Mouse (Mus musculus) heart, postnatal 0 days (tissue): ENCODE results near the gene Ankrd44. TPM values are rescaled to one million over a fixed set of nuclear protein-coding genes. Genes with fewer than 3 reads are reported as not detected.
A peak's percentile ranks its signal among the peaks of the same experiment; 100 is the strongest.

ENCODE experiments used
- ATAC-seq: fragments of 200-750 bp; cut with Nextera tagmentation; 2 replicates; pipeline ENCODE4 v1.8.0; 2017; ENCODE audit warnings: low read depth, moderate number of reproducible peaks, moderate library complexity; ENCODE audit not compliant: insufficient read depth
- DNase-seq: peaks from one replicate; pipeline ENCODE4 v3.0.0-alpha.2; 2016; ENCODE audit warnings: low spot score
- H3K27ac ChIP-seq: fragments of 300-500 bp; sonication (generic); 2 replicates; pipeline ENCODE4 v1.5.1; 2014; ENCODE audit warnings: low read depth, mild to moderate bottlenecking
- H3K27me3 ChIP-seq: fragments of 300-500 bp; sonication (generic); 2 replicates; pipeline ENCODE4 v1.6.1; 2014; ENCODE audit warnings: low read length, mixed read lengths; ENCODE audit not compliant: control insufficient read depth, insufficient read depth
- H3K36me3 ChIP-seq: fragments of 300-500 bp; sonication (generic); replicated peaks from 2 replicates; pipeline ENCODE4 v1.6.1; 2014; ENCODE audit warnings: low read length, mixed read lengths; ENCODE audit not compliant: control insufficient read depth, insufficient read depth
- H3K4me1 ChIP-seq: fragments of 300-500 bp; sonication (generic); 2 replicates; pipeline ENCODE4 v1.6.1; 2014; ENCODE audit warnings: antibody characterized with exemption; ENCODE audit not compliant: control insufficient read depth, insufficient read depth
- H3K4me2 ChIP-seq: fragments of 300-500 bp; sonication (generic); 2 replicates; pipeline ENCODE4 v1.6.1; 2014; ENCODE audit warnings: low read depth, mild to moderate bottlenecking, low read length, moderate library complexity
- H3K4me3 ChIP-seq: fragments of 300-500 bp; sonication (generic); 2 replicates; pipeline ENCODE4 v1.5.1; 2014; ENCODE audit warnings: low read depth, low read length
- H3K9ac ChIP-seq: fragments of 300-500 bp; sonication (generic); replicated peaks from 2 replicates; pipeline ENCODE4 v1.6.1; 2014; ENCODE audit warnings: low read depth, low read length, mixed read lengths
- H3K9me3 ChIP-seq: fragments of 300-500 bp; sonication (generic); replicated peaks from 2 replicates; pipeline ENCODE4 v1.6.1; 2016; ENCODE audit warnings: low read length; ENCODE audit not compliant: control insufficient read depth
- CTCF ChIP-seq: IDR thresholded peaks from 2 replicates; pipeline ENCODE4 v1.5.1; 2016; ENCODE audit warnings: antibody characterized with exemption, control low read depth, low read depth
- EP300 ChIP-seq: IDR thresholded peaks from 2 replicates; pipeline ENCODE4 v1.6.1; 2016; ENCODE audit warnings: antibody characterized with exemption, low read depth
- WGBS: fragments of 180-500 bp; shearing (Covaris S2); extraction: QIAGEN DNeasy Blood & Tissue Kit; methylation state at CpG from one replicate; pipeline ENCODE4 v1.1.7; 2014; 5-methylcytosine and 5-hydroxymethylcytosine counted together
- polyA plus RNA-seq: library from polyadenylated mRNA; unstranded; fragments of >200 nt; fragmentation: Nextera tagmentation; extraction: Ambion mirVana; gene quantifications from 2 replicates; pipeline ENCODE4 v1.2.1, GENCODE M21; 2015
- total RNA-seq: library from RNA; depleted of rRNA; stranded (reverse); fragments of >200 nt; gene quantifications from 2 replicates; pipeline ENCODE4 v1.2.3, GENCODE M21; 2014; ENCODE audit warnings: low replicate concordance

Ankrd44 gene
- total and polyA plus RNA-seq, 2 experiments from 2014 or later, result 3.3 to 9.6 TPM

DNA sequence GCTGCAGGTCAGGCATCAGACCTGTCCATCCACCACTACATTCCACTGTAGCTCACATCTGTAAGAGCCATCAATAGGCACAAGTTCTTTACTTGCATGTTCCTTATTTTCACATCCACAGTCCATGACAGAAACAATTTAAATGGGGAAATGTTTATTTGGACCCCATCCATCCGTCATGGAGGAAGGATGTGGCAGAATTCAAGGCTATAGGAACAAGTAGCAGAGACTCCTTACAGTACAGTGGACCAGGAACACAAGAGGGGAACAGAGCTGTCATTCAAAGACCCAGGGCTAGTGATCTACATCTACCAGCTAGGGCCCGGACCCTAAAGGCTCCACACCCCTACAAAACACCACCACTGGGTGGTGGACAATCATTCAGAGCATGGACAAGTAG lies 55.6 kb downstream of the Ankrd44 start:
- 90% methylated on average over 2 of the region's 2 CpGs for WGBS
- H3K27ac ChIP-seq, result no peak overlapping the region
- no peak overlapping the region for H3K4me3 ChIP-seq
- no peaks in the 10 kb centered on the region for H3K9me3 ChIP-seq
- DNase-seq (no peak), ATAC-seq (no peak)
- H3K9ac ChIP-seq, result no peak overlapping the region
- no peak overlapping the region for H3K4me2 ChIP-seq
- no peaks in the 10 kb centered on the region for H3K36me3 ChIP-seq
- TF ChIP-seq CTCF (no peak), EP300 (no peak)
- H3K27me3 ChIP-seq, result no peaks in the 10 kb centered on the region
- H3K4me1 ChIP-seq, result peaks cover 6% of the 10 kb centered on the region

DNA sequence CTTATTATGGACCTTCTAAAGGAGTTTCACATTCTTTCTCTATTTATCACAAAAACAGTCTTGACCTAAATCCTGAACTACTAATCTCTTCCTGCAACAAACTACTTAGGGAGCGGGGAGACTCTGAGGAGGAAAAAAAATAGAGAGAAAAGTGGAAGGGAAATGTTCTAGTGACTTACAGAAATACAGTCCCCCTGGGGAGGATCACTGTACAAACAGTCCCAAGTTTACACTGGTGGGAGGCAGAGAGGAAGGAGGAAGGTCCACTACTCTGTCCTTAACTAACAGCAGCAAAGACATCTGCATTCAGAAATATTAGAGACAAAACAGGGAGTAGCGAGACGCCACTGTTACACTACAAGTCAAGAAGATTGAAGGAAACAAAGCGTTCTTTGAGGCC lies 59.0 kb downstream of the Ankrd44 start:
- Histone ChIP-seq H3K4me2 (no peak overlapping the region), H3K27ac (peak overlapping the region; percentile 67), H3K27me3 (no peaks in the 10 kb centered on the region), H3K4me1 (peaks cover 6% of the 10 kb centered on the region), H3K9me3 (no peaks in the 10 kb centered on the region), H3K9ac (no peak overlapping the region), H3K4me3 (no peak overlapping the region), H3K36me3 (no peaks in the 10 kb centered on the region)
- DNase-seq, result peak; percentile 28
- TF ChIP-seq CTCF, result no peak
- TF ChIP-seq EP300, result no peak
- 53% methylated on average over 4 of the region's 4 CpGs for WGBS
- no peak for ATAC-seq

DNA sequence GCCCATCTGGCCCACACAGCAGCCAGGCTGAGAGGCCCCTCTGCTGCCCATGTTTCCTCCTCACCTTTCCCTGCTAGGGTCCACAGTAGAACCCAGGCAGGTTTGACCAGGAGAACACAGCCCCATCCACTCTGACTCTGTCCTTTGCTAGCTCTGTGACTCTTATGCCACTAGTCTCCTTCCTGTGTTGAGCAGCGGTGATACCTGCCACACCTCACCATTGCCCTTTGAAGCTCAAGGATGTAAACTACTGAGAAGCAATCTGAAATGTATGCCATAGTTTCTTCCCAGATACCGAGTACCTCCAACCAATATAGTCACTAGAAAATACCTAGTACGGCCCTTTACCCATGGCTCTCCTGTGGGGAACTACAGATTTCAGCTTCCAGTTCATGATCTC lies 60.1 kb downstream of the Ankrd44 start:
- TF ChIP-seq EP300 (no peak), CTCF (no peak)
- peaks cover 6% of the 10 kb centered on the region for H3K4me1 ChIP-seq
- ATAC-seq (no peak), DNase-seq (no peak)
- no peak overlapping the region for H3K4me2 ChIP-seq
- no peak overlapping the region for H3K27ac ChIP-seq
- no peak overlapping the region for H3K4me3 ChIP-seq
- H3K27me3 ChIP-seq, result no peaks in the 10 kb centered on the region
- no peak overlapping the region for H3K9ac ChIP-seq
- H3K9me3 ChIP-seq, result no peaks in the 10 kb centered on the region
- H3K36me3 ChIP-seq, result no peaks in the 10 kb centered on the region
- 77% methylated on average over 3 of the region's 3 CpGs for WGBS

DNA sequence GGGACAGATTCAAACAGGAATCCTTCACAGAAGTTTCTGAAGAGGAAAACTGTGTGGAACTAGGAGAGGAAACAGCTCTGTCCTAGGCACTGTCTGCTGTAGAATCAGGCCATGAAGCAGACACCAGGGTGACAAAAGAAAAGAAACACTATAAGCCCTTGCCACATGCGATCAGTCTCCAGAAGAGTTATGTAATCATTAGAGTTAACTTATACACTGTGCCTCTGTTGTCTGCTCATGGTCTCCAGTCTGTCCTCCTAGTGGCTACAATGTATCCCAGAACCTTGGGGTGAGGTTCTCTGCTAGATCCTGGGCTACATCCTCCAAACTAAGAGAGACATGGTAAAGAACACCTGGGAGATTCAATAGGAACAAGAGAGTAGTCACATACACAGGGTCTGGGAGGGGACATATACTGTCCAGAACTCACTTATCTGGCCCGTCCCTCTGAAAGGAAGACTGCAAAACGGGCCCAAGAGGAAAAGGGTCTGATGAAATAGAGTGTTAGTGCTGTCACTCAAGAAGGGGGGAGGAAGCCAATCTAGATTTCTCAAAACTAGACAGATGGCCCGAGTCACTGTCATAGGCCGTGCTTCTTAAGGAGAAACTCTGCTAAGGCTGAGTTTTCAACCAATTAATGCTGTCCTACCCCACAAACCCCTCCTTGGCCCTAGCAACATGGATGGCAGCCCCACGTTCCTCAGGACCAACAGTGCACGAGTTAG lies 61.1 kb downstream of the Ankrd44 start:
- Histone ChIP-seq H3K9me3 (no peaks in the 10 kb centered on the region), H3K36me3 (no peaks in the 10 kb centered on the region), H3K27me3 (no peaks in the 10 kb centered on the region), H3K9ac (no peak overlapping the region), H3K4me1 (peaks cover 6% of the 10 kb centered on the region), H3K27ac (peak overlapping the region; percentile 62), H3K4me2 (no peak overlapping the region), H3K4me3 (no peak overlapping the region)
- 74% methylated on average over 7 of the region's 7 CpGs for WGBS
- TF ChIP-seq CTCF, result no peak
- TF ChIP-seq EP300, result no peak
- DNase-seq (no peak), ATAC-seq (no peak)

DNA sequence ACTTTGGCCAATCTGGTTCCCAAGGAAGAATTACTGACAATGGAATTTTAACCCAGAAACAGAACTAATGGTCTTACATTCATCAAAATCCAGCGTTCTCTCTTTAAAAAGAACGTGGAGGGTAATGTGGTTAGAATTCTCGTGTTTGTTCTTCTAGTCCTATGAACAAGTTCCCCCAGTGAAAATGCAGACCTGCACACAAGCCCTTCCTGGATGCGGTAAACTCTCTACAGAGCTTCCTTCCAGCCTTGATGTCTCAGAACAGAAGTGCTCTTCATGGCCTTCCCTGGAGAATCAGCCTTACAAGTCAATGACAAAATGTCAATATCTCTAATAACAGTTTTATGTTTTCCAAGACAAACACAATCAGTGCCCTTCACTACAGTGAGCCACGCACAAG lies 65.8 kb downstream of the Ankrd44 start:
- ATAC-seq (no peak), DNase-seq (no peak)
- Histone ChIP-seq H3K27me3 (no peaks in the 10 kb centered on the region), H3K4me1 (peaks cover 12% of the 10 kb centered on the region), H3K4me3 (no peak overlapping the region), H3K9me3 (no peaks in the 10 kb centered on the region), H3K27ac (no peak overlapping the region), H3K36me3 (no peaks in the 10 kb centered on the region), H3K9ac (no peak overlapping the region), H3K4me2 (no peak overlapping the region)
- WGBS, result 86% methylated on average over 5 of the region's 5 CpGs
- no peak for TF ChIP-seq CTCF
- TF ChIP-seq EP300, result no peak

DNA sequence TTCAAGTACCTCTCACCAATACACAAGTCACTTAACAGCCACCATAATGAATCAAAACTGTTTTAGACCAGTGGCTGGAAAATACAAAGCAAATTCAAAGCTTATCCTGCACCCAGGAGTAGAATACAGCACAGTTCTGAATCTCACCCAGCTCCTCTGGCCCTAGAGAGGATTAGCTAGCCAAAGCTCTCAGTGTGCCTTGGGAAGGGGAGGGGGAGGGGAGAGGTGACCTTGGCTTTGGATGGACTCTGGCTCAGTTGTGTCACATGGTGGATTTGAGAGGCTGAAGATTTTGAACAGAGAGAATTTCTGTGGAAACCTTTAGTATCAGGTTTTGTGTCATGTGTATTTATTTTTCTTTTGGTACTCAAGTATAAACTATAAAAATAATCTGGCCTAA lies 66.3 kb downstream of the Ankrd44 start:
- H3K4me3 ChIP-seq, result no peak overlapping the region
- no peaks in the 10 kb centered on the region for H3K9me3 ChIP-seq
- DNase-seq (no peak), ATAC-seq (no peak)
- no peak overlapping the region for H3K27ac ChIP-seq
- peaks cover 12% of the 10 kb centered on the region for H3K4me1 ChIP-seq
- H3K27me3 ChIP-seq, result no peaks in the 10 kb centered on the region
- H3K4me2 ChIP-seq, result no peak overlapping the region
- TF ChIP-seq CTCF (no peak), EP300 (no peak)
- no peaks in the 10 kb centered on the region for H3K36me3 ChIP-seq
- no peak overlapping the region for H3K9ac ChIP-seq
